Mouse (Mus musculus) activated CD4-positive, CD25-positive, alpha-beta regulatory T cell (primary cell): ENCODE data around the gene Cd200. TPM values are rescaled to one million over a fixed set of nuclear protein-coding genes. Genes with fewer than 3 reads are reported as not detected.

ENCODE experiments used
- polyA plus RNA-seq, 2 experiments: library from polyadenylated mRNA; unstranded; fragments of 100-300 nt; shearing (Covaris generic); gene quantifications; one replicate each; pipeline ENCODE4 v1.2.1; 2017

Cd200 gene
- 100 to 1,000 TPM in 1 of 2 experiments, 10 to 100 TPM in 1; 79.2 to 218 TPM for polyA plus RNA-seq

GRCm38 (mm10) chr16:45408425-45409063, at the start of gene Cd200:
TSS of gene Cd200 (minus strand) at chr16:45409053.

Other genes with a start within 250 kb of the Cd200 start
- 10 to 100 TPM; 56.8 to 83.7 TPM for gene Btla, start 184.7 kb downstream of the Cd200 start, polyA plus RNA-seq
- under 1 TPM in 1 of 2 experiments, not detected in 1; 0.09 TPM for gene Gm609, start 83.9 kb upstream of the Cd200 start, polyA plus RNA-seq
- gene Gm17783, start 123.0 kb upstream of the Cd200 start, polyA plus RNA-seq: not detected
- gene Slc9c1, start 126.3 kb upstream of the Cd200 start, polyA plus RNA-seq: under 1 TPM in 1 of 2 experiments, not detected in 1; 0.10 TPM
- under 1 TPM in 1 of 2 experiments, not detected in 1; 0.39 TPM for gene Gcsam, start 201.3 kb upstream of the Cd200 start, polyA plus RNA-seq
- not detected for gene BC016579, start 245.0 kb upstream of the Cd200 start, polyA plus RNA-seq